Mouse (Mus musculus) B cell, adult 2 months (primary cell): ENCODE measurements at regions not wholly inside any gene's neighbourhood (a gene's known extent, or its start where the extent isn't known, plus 50 kb on each side); places are given as distances from the start of the nearest gene placed in this dataset.

Source experiments
- DNase-seq, 2 experiments: peaks; one replicate each; pipeline ENCODE4 v3.0.0; 2022

DNA sequence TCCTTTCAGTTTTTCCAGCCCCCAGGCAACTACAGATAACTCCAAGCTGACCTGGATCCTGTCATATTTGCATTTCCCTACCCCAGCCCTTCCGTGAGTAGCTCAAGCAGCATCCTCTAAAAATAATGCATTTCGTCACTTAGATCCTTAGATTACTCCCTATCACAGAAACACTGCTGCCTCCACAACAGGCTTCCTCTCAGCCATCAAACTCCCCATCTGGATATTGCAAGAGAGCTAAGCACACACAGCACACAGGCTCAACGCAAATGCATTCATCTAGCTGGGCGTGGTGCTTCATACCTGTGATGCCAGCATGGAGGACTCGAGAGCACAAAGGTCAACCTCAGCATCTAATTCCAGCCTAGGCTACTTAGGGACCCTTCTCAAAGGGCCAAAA lies 260.9 kb downstream of the Sox4 start:
- no peak for DNase-seq

DNA sequence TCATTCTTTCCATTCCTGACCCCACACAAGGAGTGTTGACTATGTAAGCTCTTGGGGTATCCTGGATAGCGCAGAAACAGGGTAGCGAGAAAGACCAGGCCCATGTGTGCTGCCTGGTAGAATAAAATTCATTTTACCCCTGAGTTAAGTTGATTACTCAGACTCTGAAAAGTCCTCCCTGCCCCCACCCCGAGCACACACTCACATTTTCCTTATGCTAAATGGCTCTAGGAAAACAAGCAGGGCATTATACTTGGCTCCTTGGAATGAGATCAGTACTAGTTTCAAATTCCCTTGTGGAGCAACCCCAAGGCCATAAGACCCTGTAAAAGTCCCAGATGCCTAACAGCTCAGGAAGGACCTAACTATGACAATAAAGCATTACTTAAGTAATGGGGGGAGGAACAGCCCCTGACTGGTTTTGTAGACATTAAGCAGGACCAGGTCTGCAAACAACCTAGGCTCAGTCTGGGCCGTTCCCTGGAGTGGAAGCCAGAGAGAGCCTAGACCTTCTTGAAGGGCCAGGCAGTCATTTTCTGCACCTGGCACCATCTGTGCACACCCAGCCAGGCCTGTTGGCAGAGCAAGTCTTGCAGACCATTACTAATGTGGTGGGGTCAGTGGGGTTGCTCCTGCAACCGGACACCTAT lies 262.9 kb downstream of the Sox4 start:
- no peak for DNase-seq

DNA sequence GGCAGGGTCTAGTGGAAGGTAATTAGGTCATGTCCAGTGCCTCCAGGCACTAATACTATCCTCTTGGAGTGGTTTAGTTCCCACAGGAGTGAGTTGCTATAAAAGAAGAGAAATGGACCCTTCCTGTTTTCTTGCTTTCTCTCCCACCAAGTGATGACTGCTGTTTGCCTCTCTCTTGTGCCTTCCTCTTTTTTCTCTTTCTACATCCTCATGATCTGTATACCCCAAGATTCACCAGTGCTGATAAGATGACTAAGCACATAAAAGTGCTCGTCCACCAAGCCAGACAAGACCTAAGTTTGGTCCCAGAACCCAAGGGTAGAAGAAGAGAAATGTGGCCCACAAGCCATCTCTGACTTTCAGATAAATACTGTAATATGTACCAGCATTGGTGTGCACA lies 265.7 kb downstream of the Sox4 start:
- DNase-seq: no peak

DNA sequence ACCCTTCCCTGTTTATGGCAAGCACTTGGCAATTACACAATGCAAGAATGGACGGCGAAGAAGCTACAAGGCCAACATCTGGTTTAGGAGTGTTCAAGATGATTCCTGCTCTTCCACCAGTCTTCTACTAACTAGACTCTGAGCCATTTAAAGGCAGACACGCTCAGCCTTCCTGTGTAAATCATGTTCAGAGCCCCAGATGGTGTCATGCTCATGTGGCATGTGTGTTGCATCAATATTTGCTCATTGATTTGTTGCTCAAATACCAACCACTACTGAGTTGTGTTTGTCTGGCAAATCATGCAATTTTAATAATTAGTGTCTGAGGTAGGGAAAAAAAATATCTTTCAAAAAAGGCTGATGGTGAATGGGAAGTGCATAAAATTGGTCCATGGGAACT lies 269.2 kb downstream of the Sox4 start:
- no peak for DNase-seq

DNA sequence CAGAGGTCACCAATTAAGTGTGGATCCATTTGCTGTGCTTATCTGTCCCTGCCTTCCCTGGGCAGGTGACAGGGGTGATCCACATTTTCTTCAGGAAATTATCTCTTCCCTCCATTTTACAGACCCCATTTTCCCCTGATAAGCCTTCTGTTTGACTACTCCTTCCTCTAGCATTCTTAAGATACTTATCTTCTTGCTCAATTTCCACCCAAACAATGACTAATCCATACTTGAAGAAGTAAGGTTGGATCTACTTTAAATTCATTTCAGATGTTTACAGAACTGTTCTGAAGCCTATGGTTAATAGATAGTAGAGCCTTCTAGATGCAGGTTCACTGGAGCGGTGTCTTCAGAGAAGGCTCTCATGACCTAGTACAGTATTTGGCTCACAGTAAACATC lies 273.2 kb downstream of the Sox4 start:
- no peak for DNase-seq

DNA sequence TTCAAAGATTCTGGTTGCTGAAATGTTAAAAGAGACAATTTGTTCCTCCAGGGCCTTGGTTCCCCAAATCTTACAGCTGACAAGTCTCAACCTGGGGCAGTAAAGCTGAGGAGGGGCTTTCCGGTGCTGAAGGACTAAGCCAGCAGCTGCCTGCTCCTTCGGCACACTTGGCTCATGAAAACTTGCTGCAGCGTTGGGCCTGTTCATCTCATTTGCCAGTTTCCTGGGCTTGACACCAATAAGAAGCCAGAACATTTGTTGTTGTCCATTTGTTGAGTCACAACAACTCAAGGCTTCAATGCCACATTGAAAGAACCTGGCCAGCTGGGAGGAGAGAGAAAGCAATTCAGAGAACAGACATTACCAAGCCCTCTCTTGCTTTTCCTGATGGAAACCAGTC lies 279.9 kb downstream of the Sox4 start:
- no peak for DNase-seq

DNA sequence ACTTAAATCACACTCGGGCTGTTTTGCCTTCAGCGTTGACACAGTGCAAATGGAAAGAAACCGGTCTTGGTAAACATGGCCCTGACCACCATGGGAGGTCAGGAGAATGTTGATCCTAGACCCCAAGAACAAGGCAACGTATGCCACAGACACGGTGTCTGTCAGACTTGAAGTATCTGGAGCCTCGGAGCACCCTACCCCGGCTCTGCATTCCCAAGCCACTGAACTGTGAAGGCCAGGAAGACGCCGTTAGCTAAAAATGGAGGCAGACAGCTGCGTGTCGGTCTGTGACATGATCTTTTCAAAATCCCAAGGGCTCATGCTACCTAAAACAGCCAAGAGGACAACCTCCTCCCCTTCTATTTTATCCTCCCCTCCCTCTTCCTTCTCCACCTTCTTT lies 282.0 kb downstream of the Sox4 start:
- peak in 1 of 2 experiments; percentile 13 for DNase-seq

DNA sequence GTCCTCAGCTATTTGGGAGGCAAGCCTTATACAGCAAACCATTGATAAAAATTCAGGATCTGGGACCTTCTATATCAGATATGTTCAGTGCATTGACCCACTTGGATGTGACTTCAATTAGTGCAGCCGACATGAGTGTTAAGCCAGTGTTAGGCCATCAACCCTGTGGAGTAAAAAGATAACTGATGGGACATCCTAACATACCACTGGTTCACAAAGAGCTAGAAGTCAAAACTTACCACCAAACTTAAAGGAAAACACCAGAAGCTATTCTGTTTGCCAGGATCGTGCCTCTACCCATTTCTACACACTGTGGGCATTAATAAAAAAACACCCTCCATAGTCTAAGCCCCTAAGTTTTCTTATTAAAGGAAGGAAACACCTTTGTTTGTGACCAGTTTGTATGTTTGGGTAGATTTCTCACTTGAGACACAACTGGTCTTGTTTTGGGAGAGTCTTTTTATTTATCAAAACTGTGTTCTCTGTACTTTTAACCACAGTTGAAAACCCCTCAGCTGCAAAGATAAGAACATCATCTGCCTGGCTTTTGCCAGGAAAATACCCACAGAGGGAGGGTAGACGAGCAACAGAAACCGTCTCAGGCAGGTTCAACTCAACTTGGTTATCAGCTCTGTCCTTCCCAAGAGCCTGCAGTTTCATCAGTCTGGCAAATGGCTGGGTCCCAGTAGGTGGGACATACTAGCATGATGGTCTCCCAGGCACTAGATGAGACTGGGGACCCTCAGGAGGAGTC lies 283.5 kb downstream of the Sox4 start:
- no peak for DNase-seq

DNA sequence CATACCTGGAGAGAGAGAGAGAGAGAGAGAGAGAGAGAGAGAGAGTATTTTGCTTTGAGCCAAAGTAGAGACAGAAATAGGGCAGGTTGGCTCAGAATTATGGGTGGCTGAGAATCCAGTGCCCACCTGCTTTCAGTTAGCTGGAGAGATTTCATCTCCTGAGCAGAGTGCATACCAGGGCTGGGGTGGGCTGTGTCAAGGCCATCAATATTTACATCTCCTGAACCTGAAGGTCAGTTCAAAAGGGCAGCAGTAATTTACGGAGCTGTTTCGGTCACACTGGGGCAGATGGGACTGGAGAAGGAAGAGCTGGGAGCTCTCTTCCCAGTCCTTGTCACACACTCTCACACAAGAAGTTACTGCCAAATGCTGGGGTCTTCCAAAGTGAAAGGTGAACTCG lies 286.7 kb downstream of the Sox4 start:
- DNase-seq: no peak

DNA sequence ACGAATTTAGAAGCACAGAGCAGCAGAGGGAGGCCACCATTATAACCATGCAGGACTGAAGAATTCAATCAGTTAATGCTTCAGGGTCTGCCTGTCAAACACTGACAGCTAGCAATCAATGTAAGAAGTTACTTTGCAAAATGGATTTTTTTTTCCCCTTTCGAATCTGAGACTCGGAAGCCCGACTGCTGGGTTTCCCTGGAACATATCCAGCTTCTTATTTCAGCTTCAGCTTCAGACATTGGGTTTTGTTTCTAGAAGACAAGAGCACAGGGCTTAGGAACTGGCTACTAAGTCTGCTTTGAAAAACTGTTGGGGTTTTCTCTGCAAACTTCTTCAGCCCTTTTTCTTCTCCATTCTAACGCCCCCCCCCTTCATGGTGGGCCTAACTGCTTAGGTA lies 288.4 kb downstream of the Sox4 start:
- DNase-seq: no peak

DNA sequence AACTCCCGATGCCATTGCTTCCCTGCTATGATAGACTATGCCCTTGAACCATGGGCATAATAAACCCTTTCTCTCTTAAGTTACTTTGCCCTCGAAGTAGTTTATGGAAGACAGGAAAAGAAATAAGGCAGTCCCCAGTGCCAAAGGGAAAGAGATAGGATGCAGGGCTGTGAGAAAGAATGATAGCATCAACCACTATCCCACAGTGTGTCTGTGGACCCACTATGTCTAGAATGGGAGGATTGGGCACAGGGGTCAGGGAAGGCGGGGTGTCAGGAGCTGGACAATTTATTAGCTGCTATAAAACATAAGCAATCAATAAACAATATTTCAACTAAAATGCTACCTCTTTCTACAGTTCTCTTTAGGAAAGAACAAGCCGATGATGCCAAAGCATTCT lies 288.8 kb downstream of the Sox4 start:
- no peak for DNase-seq

DNA sequence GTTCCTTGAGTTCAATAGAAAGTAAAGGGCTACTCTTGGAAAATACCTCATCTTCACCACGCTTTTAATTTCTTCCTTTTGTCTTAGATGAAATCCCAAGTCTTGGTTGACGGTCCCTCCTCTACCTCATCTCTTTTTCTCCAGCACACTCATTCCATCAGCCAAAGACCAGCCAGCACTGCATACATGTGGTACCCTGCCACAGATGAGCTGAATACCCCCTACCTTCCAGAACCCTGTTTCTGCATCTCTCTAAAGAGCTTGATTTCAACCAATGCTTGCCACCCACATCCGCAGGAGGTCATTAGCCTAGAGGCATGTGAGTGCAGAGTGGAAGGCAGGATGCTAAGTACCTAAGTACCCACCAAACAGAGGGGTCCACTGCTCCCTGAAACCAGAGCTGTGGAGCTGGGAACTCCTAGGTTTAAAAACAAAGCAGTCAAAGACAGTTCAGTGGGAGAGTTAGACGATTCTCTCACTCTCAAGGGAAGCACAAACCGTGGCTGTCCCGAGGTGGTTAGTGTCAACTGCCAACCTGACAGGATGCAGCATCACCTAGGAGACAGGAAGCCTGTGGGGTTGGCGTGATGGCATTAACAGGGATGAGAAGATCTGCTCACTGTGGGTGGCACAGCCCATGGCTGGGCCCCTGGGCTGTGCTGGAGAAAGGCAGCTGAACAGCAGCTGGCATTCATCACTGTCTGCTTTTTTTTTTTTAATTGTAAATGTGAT lies 289.4 kb downstream of the Sox4 start:
- DNase-seq: no peak

DNA sequence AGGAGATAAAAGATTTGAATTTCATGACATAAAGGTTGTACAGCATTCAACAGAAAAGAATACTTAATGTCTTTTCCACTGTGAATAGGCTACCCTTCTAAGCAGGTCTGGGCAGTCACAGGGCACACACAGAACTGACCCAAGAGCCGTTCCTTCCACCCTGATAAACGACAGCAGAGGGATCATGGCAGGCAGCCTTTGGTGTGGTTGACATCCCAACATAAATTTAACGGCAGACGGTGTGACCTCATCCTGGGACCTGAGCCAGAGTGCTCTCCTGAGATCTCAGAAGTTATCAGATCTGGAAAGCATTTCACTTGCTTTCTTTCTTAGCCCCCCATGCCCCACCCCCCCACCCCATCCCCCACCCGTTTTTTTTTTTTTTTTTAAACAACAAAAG lies 290.1 kb downstream of the Sox4 start:
- no peak for DNase-seq

DNA sequence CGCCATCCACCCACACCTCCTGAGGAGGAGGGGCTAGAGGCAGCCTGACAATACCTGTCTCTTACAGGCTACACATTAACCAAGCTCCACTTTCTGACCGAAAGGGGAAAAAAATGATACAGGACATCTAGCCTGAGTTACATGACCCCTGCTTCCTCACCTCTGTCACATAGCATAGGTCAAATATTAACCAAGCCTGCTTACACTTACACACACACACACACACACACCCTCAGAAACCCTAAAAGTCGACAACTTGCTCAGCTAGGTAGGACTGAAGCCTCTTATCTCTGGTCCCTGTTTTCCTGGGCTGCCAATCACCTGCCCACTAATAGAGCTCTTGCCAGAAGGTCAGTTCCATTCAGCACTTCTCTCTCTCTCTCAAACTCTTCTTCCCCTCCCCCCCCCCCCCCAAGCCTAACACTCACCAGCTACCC lies 291.2 kb downstream of the Sox4 start:
- DNase-seq: no peak

DNA sequence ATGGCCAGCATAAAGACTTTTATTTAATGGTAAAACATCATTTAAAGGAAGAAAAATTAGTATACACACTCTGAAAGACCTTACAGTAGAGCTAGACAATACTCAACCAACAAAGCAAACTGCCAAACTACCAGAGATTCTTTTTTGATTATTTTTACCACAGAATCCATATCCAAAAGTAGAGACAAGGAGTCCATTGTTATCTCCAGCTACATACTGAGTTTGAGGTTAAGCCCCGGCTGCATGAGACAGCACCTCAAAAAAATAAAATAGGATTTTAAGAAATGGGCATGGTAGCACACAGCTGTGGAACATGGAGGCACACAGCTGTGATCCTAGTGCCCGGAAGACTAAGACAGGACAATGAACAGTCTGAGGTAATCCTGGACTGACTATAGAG lies 293.4 kb downstream of the Sox4 start:
- no peak for DNase-seq

DNA sequence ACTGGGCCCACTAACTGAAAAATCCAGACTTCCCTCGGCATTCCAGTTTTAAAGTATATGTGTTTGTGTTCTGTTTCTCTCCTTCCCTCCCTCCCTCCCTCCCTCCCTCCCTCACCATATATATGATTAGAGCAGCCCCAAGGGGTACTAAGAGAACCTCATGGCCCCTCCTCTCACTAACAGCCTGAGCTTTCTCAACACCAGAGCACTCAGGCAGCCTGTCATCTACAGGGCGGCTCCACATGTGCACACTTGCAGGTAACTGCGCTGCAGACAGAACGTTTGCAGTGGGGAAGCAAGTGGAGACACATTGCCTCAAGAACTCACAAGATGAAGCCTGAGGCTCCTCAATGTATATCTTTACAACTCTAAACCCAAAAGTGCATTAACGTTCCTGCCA lies 294.9 kb downstream of the Sox4 start:
- no peak for DNase-seq

DNA sequence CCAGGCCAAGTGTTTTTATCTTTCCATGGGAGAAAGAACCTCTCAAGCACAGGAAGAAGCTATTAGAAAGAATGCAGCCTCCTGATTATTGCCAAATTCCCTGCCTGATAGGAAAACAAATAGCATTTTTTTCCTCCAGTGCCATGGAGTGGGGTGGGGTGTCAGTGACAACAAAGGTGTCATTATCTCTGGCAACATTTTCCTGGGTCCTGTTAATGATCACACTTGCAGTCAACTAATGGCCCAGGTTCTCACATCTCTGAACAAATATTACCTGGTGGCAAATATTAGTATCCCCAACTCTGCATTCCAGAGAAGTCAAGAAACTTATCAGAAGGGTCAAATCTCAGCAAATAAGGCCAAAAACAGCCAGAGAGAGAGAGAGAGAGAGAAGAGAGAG lies 298.6 kb downstream of the Sox4 start:
- DNase-seq: no peak

DNA sequence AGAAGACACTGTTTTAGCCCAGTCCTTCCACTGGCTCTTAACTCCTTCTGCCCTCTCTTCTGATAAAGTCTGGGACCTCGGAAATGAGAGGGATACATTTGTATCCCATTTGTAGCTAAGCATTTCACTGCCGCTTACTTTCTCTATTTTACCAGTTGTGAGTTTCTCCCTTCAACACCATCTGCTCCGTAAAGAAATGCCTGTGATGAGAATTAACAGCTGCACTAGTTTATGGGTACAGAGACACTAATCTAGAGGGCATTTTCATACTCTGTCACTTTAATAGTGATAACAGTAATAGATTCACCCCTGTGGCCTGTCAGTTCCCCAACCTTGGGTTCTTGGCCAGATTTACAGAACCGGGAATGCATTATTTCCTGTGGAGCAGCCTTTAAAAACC lies 300.2 kb downstream of the Sox4 start:
- DNase-seq: no peak

DNA sequence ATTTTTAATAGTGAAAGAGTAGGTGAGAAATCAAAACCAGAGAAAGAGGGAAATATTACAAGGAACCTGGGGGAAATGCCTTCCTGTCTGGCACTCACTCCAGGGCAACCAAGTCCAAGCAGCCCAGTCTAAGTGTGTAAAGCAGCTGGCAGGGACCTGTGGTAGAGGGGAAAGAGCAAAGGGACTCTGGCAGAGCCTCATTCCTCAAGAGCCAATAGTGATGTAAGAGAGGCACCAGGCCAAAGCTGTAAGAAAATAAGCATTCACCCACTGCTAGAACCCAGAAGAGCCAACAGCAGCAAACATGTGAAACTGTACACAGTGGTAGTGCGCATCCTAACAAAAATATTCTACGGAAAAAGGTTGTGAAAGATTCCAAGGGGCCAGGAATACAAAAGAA lies 301.7 kb downstream of the Sox4 start:
- DNase-seq: no peak

DNA sequence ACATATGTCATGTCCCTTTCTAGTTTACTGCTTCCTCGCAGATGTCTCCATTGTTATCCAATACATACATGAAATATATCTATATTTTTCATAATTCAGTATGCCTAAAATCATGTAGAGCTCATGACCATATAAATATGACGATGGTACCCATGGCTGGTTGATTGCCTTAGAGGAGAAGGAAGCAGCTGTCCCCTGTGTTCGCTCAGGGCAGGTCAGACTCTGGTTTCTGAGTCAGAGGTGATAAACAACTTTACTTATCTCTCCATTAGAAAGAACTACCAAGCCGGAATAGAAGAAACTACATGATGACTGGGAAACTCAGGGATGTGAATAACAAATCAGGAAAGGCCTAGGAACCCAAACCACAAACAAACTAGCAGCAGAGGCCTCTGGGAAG lies 307.6 kb downstream of the Sox4 start:
- DNase-seq: no peak

DNA sequence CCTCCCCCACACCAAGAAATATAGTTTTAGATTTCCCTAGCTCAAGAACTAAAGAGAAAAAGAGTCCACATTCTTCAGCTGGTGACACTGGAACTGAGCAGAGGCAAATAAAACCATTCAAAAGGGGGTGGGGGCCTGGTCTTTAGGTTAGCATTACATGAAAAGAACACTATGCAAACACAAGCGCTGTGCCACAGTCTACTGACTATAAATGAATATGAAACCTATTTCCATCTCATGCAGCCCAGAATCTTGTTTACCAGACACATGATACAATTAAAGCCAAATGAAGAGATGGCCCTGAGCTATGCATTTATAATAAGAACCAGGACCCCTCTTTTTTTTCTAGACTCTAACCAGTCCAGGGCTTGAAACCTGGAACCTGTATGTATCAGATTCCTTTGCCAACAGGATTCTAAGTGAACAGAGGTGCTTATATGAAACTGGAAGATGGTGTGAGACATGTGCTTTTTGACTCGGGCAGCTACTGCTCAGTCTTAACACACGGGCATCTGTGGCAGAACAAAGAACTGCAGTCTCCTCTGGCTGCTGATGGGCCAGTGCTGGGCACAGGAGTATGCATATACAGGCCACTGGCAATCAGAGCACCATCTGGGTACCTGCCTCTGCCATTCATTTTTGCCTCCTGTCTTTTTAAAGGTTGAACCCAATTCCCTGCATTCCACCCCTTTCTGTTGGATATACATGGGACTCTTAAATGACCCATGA lies 308.5 kb downstream of the Sox4 start:
- no peak for DNase-seq

DNA sequence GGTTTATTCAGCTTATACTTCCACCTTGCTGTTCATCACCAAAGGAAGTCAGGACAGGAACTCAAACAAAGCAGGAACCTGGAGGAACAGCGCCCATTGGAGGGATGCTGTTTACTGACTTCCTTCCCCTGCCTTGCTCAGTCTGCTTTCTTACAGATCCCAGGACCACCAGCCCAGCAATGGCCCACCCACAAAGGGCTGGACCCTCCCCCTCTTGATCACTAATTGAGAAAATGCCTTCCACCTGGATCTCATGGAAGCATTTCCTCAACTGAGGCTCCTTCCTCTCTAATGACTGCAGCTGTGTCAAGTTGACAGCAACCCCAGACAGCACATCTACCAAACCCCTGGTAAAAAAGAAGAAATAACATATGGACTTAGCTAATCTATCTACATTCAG lies 312.7 kb downstream of the Sox4 start:
- DNase-seq: no peak

DNA sequence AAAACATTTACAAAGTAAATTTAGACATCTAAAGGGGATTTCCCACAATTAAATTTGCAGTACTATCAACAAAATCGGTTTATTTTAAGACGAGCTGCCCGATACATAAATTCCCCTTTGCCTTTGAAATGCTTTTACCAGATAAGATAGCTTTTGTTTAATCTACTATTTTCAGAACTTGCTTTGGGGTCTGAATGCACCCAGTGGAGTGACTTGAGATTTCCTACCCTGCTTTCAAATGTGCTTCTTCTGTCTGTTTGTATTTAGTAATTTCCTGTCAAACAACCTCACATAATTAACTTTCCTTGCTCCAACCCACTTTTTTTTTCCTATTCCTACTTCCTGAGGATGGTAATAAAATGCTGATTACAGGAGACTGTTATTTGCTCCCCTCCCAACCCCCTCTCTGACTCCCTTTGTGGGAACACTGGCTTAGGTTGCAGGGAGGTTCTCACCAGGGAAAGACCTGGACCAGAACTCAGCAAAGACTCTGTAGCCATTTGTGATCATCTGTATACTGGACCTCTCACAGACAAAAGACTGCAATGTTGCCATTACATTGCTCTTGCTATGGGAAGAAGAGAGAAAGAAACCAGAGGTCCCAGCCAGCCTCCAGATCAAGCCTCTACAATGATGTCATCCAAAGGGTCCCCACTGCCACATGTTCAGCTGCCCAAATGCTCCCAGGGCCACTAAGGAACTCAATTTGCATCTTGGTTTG lies 318.1 kb downstream of the Sox4 start:
- DNase-seq: no peak
